Mouse (Mus musculus) myocyte (in vitro differentiated cells): ENCODE data around the gene Nxpe2. TPM values are rescaled to one million over a fixed set of nuclear protein-coding genes. Genes with fewer than 3 reads are reported as not detected.

ENCODE experiments used
- H3K27me3 ChIP-seq: one replicate; pipeline ENCODE4 v1.6.1; 2011; ENCODE audit not compliant: control insufficient read depth, insufficient read depth, insufficient read length
- H3K36me3 ChIP-seq: one replicate; pipeline ENCODE4 v1.6.1; 2011; ENCODE audit not compliant: control insufficient read depth, insufficient read depth
- H3K4me2 ChIP-seq: one replicate; pipeline ENCODE4 v1.6.1; 2011; ENCODE audit warnings: low read depth, control low read depth
- H3K4me3 ChIP-seq: one replicate; pipeline ENCODE4 v1.5.1; 2011; ENCODE audit warnings: mild to moderate bottlenecking, control low read depth, moderate library complexity
- H3K79me2 ChIP-seq: one replicate; pipeline ENCODE4 v1.6.1; 2011; ENCODE audit not compliant: control insufficient read depth, insufficient read depth
- H3ac ChIP-seq: one replicate; pipeline ENCODE4 v1.6.1; 2011; ENCODE audit not compliant: control insufficient read depth, insufficient read length
- CEBPB ChIP-seq: IDR thresholded peaks from 2 replicates; pipeline ENCODE4 v1.6.1; 2011; ENCODE audit warnings: mild to moderate bottlenecking, moderate library complexity; ENCODE audit not compliant: poor library complexity, insufficient read depth, severe bottlenecking
- E2F4 ChIP-seq: IDR thresholded peaks from one replicate; pipeline ENCODE4 v1.6.1; 2011; ENCODE audit warnings: mild to moderate bottlenecking, control low read depth, moderate library complexity; ENCODE audit not compliant: insufficient read depth
- MAX ChIP-seq: IDR thresholded peaks from one replicate; pipeline ENCODE4 v1.6.1; 2011; ENCODE audit warnings: low read depth, mild to moderate bottlenecking, control low read depth
- MYOD1 ChIP-seq, 3 experiments: IDR thresholded peaks; one replicate each; pipeline ENCODE4 v1.6.1; 2011; ENCODE audit warnings: control low read depth in 2 of 3, low read depth in 2 of 3, mild to moderate bottlenecking in 2 of 3, moderate library complexity in 1 of 3; ENCODE audit not compliant: insufficient read length in 2 of 3, control insufficient read depth in 1 of 3
- MYOG ChIP-seq, 3 experiments: IDR thresholded peaks; one replicate each; pipeline ENCODE4 v1.6.1; 2011; ENCODE audit warnings: control low read depth in 2 of 3, low read depth in 2 of 3, mild to moderate bottlenecking in 2 of 3; ENCODE audit not compliant: insufficient read length in 2 of 3, control insufficient read depth in 1 of 3, insufficient read depth in 1 of 3
- POLR2A ChIP-seq: IDR thresholded peaks from one replicate; pipeline ENCODE4 v1.6.1; 2011; ENCODE audit warnings: low read depth, mild to moderate bottlenecking, control low read depth, moderate library complexity; ENCODE audit not compliant: insufficient read length
- POLR2AphosphoS2 ChIP-seq: IDR thresholded peaks from one replicate; pipeline ENCODE4 v1.6.1; 2011; ENCODE audit warnings: low read depth, control low read depth; ENCODE audit not compliant: insufficient read length
- REST ChIP-seq: IDR thresholded peaks from one replicate; pipeline ENCODE4 v1.6.1; 2011; ENCODE audit warnings: mild to moderate bottlenecking, control low read depth, moderate library complexity; ENCODE audit not compliant: insufficient read depth, insufficient read length
- SRF ChIP-seq: IDR thresholded peaks from one replicate; pipeline ENCODE4 v1.6.1; 2011; ENCODE audit warnings: low read depth; ENCODE audit not compliant: control insufficient read depth, insufficient read length
- TCF12 ChIP-seq: IDR thresholded peaks from one replicate; pipeline ENCODE4 v1.6.1; 2011; ENCODE audit warnings: mild to moderate bottlenecking, control low read depth; ENCODE audit not compliant: poor library complexity, insufficient read depth, severe bottlenecking
- TCF3 ChIP-seq: IDR thresholded peaks from one replicate; pipeline ENCODE4 v1.6.1; 2011; ENCODE audit warnings: low read depth, control low read depth; ENCODE audit not compliant: insufficient read length
- USF1 ChIP-seq: IDR thresholded peaks from one replicate; pipeline ENCODE4 v1.6.1; 2011; ENCODE audit warnings: low read depth, mild to moderate bottlenecking, control low read depth, moderate library complexity
- polyA plus RNA-seq: library from polyadenylated mRNA; unstranded; fragments of >200 nt; fragmentation: generic; extraction: Trizol; gene quantifications from one replicate; pipeline ENCODE4 v1.2.1, GENCODE M21; 2012; ENCODE audit warnings: missing spikeins

The Nxpe2 gene
- polyA plus RNA-seq, 1 experiment, result not detected

DNA sequence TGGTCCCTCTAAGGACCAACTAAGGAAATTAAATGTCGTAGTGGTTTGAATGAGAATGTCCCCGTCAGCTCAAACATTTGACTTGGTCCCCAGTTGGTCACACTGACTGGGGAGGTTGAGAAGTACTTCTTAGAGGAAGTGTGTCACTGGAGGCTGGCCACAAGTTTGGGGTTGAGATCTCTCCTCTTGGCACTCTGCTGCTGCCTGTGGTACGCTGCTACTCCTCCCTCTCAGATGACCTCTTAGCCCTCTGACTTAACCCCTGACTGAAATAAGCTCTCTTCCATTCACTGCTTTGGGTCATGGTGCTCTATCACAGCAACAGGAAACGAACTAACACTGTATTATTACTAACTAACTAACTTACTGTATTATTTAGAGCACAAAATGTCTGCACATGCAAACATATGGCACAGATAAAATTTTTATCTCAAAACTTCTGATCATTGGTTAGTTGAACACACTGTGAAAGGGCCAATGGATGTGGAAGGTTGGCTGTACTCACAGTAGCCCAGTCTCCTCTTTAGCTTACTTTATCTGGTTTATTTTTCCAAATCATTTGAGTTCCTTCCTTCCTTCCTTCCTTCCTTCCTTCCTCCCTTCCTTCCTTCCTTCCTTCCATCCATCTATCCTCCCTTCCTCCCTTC lies 20.1 kb upstream of the Nxpe2 start:
- H3K36me3 ChIP-seq, result no peaks in the 10 kb centered on the region
- H3K79me2 ChIP-seq, result no peaks in the 10 kb centered on the region
- H3K4me3 ChIP-seq, result no peak overlapping the region
- H3K4me2 ChIP-seq, result no peak overlapping the region
- no peak for TF ChIP-seq SRF
- no peak for TF ChIP-seq MYOD1 (IDR thresholded peaks at IDR 0.05; ENCODE audit: control insufficient read depth in 1 of 3, insufficient read length in 2 of 3, low read depth in 2 of 3)
- no peak for TF ChIP-seq MAX
- no peak for TF ChIP-seq REST
- no peak for TF ChIP-seq MYOG (IDR thresholded peaks at IDR 0.05; ENCODE audit: control insufficient read depth in 1 of 3, insufficient read depth in 1 of 3, insufficient read length in 2 of 3, low read depth in 2 of 3)
- no peak for TF ChIP-seq TCF3
- TF ChIP-seq POLR2AphosphoS2, result no peak
- no peak for TF ChIP-seq E2F4
- TF ChIP-seq TCF12, result no peak
- no peak for TF ChIP-seq CEBPB
- TF ChIP-seq USF1, result no peak
- no peak for TF ChIP-seq POLR2A
- no peak overlapping the region for H3ac ChIP-seq
- H3K27me3 ChIP-seq, result no peaks in the 10 kb centered on the region

- Histone ChIP-seq H3K4me3 (no peak overlapping the region), H3K36me3 (no peaks in the 10 kb centered on the region), H3ac (no peak overlapping the region), H3K79me2 (no peaks in the 10 kb centered on the region), H3K27me3 (no peaks in the 10 kb centered on the region), H3K4me2 (no peak overlapping the region)
- no peak for TF ChIP-seq POLR2A
Observed at GRCm38 (mm10) chr9:48362743-48363142, 9.5 kb upstream of the Nxpe2 start.

DNA sequence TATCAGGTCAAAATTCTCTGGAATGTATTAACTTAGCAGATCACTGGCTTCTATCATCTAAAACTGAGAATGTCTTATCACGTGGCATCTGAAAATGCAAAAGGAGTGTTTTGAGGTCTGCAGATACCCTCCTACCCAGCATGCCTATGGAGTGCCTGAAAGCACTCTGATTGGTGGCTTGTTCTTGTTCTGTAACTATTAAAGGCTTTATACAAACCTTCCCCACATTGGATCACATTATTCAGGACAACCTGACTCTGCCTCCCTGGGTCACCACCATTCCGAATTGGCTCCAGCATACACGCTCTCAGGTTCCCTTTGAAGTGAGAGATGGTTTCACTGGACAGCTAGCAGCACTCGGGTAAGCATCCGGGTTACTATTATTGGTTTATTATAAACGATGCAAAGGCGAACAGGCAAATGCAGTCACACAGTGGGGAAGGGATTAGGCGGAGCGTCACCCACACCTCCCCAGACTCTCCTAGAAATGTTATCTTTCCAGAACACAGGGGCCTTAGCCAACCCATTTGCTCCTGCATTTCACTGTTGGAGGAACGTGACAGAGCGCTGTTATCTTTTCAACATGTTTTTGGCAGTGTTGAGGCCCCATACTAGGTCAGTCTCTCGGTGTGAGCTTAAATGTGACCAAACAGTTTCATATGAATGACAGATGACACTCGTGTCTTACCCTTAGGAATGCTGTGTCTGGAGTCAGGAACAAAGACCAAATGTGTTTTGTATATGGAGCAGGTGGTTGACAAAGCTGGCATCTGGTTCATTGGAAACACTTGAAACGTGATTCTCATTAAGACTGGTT lies 8.8 kb upstream of the Nxpe2 start:
- Histone ChIP-seq H3K27me3 (no peaks in the 10 kb centered on the region), H3ac (no peak overlapping the region), H3K36me3 (no peaks in the 10 kb centered on the region), H3K4me2 (no peak overlapping the region), H3K79me2 (no peaks in the 10 kb centered on the region), H3K4me3 (no peak overlapping the region)
- no peak for TF ChIP-seq REST
- no peak for TF ChIP-seq MYOD1 (IDR thresholded peaks at IDR 0.05; ENCODE audit: control insufficient read depth in 1 of 3, insufficient read length in 2 of 3, low read depth in 2 of 3)
- no peak for TF ChIP-seq TCF3
- TF ChIP-seq SRF, result no peak
- no peak for TF ChIP-seq USF1
- no peak for TF ChIP-seq MAX
- no peak for TF ChIP-seq POLR2AphosphoS2
- TF ChIP-seq TCF12, result no peak
- TF ChIP-seq E2F4, result no peak
- TF ChIP-seq CEBPB, result no peak
- TF ChIP-seq POLR2A, result no peak
- TF ChIP-seq MYOG (IDR thresholded peaks at IDR 0.05; ENCODE audit: control insufficient read depth in 1 of 3, insufficient read depth in 1 of 3, insufficient read length in 2 of 3, low read depth in 2 of 3), result no peak

GRCm38 (mm10) chr9:48360826-48361225 lies 7.6 kb upstream of the Nxpe2 start:
- Histone ChIP-seq H3K36me3 (no peaks in the 10 kb centered on the region), H3K4me3 (no peak overlapping the region), H3K4me2 (no peak overlapping the region), H3K27me3 (no peaks in the 10 kb centered on the region), H3K79me2 (no peaks in the 10 kb centered on the region), H3ac (no peak overlapping the region)
- no peak for TF ChIP-seq POLR2A
- TF ChIP-seq USF1, result no peak
- TF ChIP-seq MAX, result no peak
- no peak for TF ChIP-seq TCF12
- no peak for TF ChIP-seq MYOD1 (IDR thresholded peaks at IDR 0.05; ENCODE audit: control insufficient read depth in 1 of 3, insufficient read length in 2 of 3, low read depth in 2 of 3)
- no peak for TF ChIP-seq REST
- no peak for TF ChIP-seq POLR2AphosphoS2
- TF ChIP-seq TCF3, result no peak
- no peak for TF ChIP-seq CEBPB
- no peak for TF ChIP-seq SRF
- no peak for TF ChIP-seq E2F4

- no peaks in the 10 kb centered on the region for H3K79me2 ChIP-seq
- H3K27me3 ChIP-seq, result no peaks in the 10 kb centered on the region
- no peak overlapping the region for H3K4me2 ChIP-seq
- no peak overlapping the region for H3K4me3 ChIP-seq
- no peak overlapping the region for H3ac ChIP-seq
- H3K36me3 ChIP-seq, result no peaks in the 10 kb centered on the region
- TF ChIP-seq POLR2AphosphoS2 (no peak), TCF12 (no peak), E2F4 (no peak), USF1 (no peak), CEBPB (no peak), SRF (no peak), MYOD1 (IDR thresholded peaks at IDR 0.05; ENCODE audit: control insufficient read depth in 1 of 3, insufficient read length in 2 of 3, low read depth in 2 of 3) (no peak), REST (no peak), POLR2A (no peak), MAX (no peak), TCF3 (no peak), MYOG (IDR thresholded peaks at IDR 0.05; ENCODE audit: control insufficient read depth in 1 of 3, insufficient read depth in 1 of 3, insufficient read length in 2 of 3, low read depth in 2 of 3) (no peak)
Observed at GRCm38 (mm10) chr9:48357097-48357496, 3.8 kb upstream of the Nxpe2 start.
